Mouse (Mus musculus) thymus, adult 2 months (tissue): ENCODE results near the gene Rorb. TPM values are rescaled to one million over a fixed set of nuclear protein-coding genes. Genes with fewer than 3 reads are reported as not detected.

Experiments
- DNase-seq: peaks from one replicate; pipeline ENCODE4 v3.0.0; 2021
- H3K27ac ChIP-seq: fragments of 200-500 bp; 2 replicates; pipeline ENCODE4 v1.5.1; 2012; ENCODE audit warnings: low read length, control low read depth; ENCODE audit not compliant: control insufficient read depth, insufficient read depth
- H3K27me3 ChIP-seq: fragments of 200-500 bp; 2 replicates; pipeline ENCODE4 v1.6.1; 2012; ENCODE audit warnings: mild to moderate bottlenecking, low read length, moderate library complexity, mixed read lengths; ENCODE audit not compliant: control insufficient read depth, insufficient read depth
- H3K36me3 ChIP-seq: fragments of 200-500 bp; 2 replicates; pipeline ENCODE4 v1.6.1; 2012; ENCODE audit warnings: mild to moderate bottlenecking, low read length, moderate library complexity; ENCODE audit not compliant: control insufficient read depth, insufficient read depth
- H3K4me1 ChIP-seq: fragments of 200-500 bp; replicated peaks from 2 replicates; pipeline ENCODE4 v1.6.1; 2012; ENCODE audit warnings: low read length; ENCODE audit not compliant: control insufficient read depth, insufficient read depth
- H3K4me3 ChIP-seq: fragments of 200-500 bp; 2 replicates; pipeline ENCODE4 v1.5.1; 2012; ENCODE audit warnings: mild to moderate bottlenecking, low read length, control low read depth, moderate library complexity; ENCODE audit not compliant: control insufficient read depth, insufficient read depth
- CTCF ChIP-seq: fragments of 200-500 bp; IDR thresholded peaks from 2 replicates; pipeline ENCODE4 v1.5.1; 2012; ENCODE audit warnings: mild to moderate bottlenecking, control low read depth, low read length, moderate library complexity, borderline replicate concordance; ENCODE audit not compliant: control insufficient read depth, poor library complexity, insufficient read depth; ENCODE audit errors: extremely low read depth
- POLR2A ChIP-seq: fragments of 200-500 bp; IDR thresholded peaks from 2 replicates; pipeline ENCODE4 v1.6.1; 2012; ENCODE audit warnings: mild to moderate bottlenecking, low read length, control low read depth, moderate library complexity; ENCODE audit not compliant: control insufficient read depth, poor library complexity, insufficient read depth; ENCODE audit errors: extremely low read depth
- WGBS: fragments of 180-500 bp; shearing (Covaris S2); methylation state at CpG from one replicate; pipeline ENCODE4 v1.1.7; 2018; 5-methylcytosine and 5-hydroxymethylcytosine counted together
- polyA plus RNA-seq: library from polyadenylated mRNA; depleted of rRNA; stranded (reverse); fragments of >200 nt; gene quantifications from 2 replicates; pipeline ENCODE4 v1.2.3, GENCODE M21; 2012

Rorb gene
- polyA plus RNA-seq, 1 experiment, result 0.04 TPM

DNA sequence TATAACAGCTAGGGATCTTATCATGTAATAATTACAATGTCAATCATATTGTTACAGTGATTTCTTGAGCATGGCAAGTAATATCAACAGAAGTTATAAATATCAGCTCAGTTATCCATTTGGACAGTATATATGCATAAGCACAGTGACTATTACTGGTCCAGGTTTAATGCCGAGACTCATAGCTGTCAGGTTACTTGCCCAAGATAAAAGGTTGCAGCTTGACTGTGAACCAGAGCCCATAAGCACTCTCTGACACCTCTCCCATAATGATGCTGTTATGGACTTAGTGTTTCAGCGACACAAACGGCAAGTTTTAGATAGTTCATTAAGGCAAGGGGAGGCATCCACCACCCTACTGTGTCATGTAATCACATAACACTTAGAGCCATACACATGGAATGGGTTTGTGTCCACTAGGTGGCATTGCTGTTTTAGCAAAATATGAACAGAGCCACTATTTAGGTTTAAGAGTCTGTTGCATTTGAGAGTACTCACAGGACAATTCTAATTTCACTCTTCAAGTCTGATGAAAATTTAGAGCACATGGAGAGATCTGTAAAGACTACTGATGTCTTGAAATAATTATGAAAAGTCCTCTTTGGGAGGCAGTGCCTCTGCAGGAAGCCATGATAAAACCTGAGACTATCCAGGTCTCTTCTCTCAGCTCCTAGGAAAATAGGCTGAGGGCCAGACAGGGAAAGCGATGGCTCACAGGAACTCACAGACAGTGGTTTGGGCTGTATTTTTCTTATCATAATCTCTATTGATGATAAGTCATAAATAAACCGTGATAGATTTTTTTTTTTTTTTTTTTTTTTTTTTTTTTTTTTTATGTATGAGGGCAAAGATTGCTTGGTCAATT is 136.0 kb downstream of the Rorb start:
- no peak overlapping the region for H3K4me3 ChIP-seq
- no peaks in the 10 kb centered on the region for H3K4me1 ChIP-seq
- 66% methylated on average over 5 of the region's 5 CpGs for WGBS
- H3K36me3 ChIP-seq, result no peaks in the 10 kb centered on the region
- H3K27me3 ChIP-seq, result no peaks in the 10 kb centered on the region
- DNase-seq, result no peak
- H3K27ac ChIP-seq, result no peak overlapping the region
- no peak for TF ChIP-seq CTCF
- no peak for TF ChIP-seq POLR2A

DNA sequence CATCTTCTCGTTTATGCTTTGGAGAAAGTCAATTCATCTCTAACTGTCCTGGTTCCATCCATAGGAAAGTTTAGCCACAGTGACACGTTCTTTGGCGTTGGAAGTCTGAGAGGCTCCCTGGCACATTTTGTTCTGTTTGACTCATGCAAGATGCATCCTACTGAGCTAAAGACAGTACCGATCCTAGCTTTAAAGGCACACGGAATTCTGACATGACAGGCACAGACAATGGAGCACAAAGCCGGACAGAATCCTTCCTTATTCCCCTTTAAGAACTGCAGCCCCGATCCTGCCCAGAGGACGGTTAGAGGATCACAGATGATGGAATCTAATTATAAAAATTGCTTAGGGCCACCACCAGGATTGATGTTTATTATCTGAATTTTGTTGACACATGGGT is 141.6 kb downstream of the Rorb start:
- 90% methylated on average over 8 of the region's 8 CpGs for WGBS
- DNase-seq, result no peak

DNA sequence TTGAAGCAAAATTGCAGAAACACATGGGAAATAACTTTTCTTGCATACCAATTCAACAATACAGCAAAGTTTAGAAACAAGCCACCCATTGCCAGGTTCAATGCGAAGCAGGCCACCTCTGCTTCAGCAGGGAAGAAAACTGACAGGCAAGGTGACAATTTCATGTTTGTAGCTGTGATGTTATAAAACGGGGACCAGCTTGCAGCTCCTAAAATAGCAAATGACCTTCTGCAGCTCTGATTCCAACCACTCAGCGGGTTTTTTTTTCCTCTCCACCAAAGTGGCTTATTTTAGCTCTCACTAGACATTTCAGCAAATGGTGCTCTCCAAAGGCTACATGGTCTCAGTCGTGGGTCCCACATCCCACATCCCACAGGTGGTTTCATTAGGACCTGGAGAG is 143.7 kb downstream of the Rorb start:
- Histone ChIP-seq H3K4me1 (no peaks in the 10 kb centered on the region), H3K27ac (no peak overlapping the region), H3K27me3 (no peaks in the 10 kb centered on the region), H3K4me3 (no peak overlapping the region), H3K36me3 (no peaks in the 10 kb centered on the region)
- TF ChIP-seq CTCF (no peak), POLR2A (no peak)
- WGBS, result 72% methylated on average over 4 of the region's 4 CpGs
- DNase-seq, result no peak

More for the DNA sequence above, 141.6 kb downstream of the Rorb start:
- TF ChIP-seq POLR2A, result no peak
- no peak for TF ChIP-seq CTCF
- Histone ChIP-seq H3K36me3 (no peaks in the 10 kb centered on the region), H3K27ac (no peak overlapping the region), H3K4me3 (no peak overlapping the region), H3K4me1 (no peaks in the 10 kb centered on the region), H3K27me3 (no peaks in the 10 kb centered on the region)

DNA sequence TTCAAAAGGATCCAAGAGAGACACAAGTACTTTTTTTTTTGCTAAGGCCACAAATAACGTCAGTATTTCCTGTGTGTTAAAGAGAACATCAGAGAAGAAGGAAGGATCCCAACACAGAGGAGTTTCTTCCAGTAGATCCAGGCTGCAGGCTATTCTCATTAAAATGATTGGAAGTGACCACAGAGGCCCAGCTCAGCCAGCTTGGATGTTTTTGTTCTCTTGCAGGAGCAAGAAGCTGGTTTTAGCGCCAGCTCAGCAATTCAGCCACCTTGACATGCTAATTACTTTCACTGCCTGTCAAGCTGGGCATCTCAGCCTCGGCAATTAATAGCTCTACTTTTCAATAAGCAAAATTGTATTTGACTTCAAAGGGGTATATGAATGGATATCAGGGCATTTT is 151.1 kb downstream of the Rorb start:
- H3K27me3 ChIP-seq, result no peaks in the 10 kb centered on the region
- no peak overlapping the region for H3K4me3 ChIP-seq
- no peak for TF ChIP-seq CTCF
- TF ChIP-seq POLR2A, result no peak
- H3K27ac ChIP-seq, result no peak overlapping the region
- no peaks in the 10 kb centered on the region for H3K36me3 ChIP-seq
- no peak for DNase-seq
- no peaks in the 10 kb centered on the region for H3K4me1 ChIP-seq
- WGBS, result 32% methylated on average over 3 of the region's 3 CpGs

DNA sequence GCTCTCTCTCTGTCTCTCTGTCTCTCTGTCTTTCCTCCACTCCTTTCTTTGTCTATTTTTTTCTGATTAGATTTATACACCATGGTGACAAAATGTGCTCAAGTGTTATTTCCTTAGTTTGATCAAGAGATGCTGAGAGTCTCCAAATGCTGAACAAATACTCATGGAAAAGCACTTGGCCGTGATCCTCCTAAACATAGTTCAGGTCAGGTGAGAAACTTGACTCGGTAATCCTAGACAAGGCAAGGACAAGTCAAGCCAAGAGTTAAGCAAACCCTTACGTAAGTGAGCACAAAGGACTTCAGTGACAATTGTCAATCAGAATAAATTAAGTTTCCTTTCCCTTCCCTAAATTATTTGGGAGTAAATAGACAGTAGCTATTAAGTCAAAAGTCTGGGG is 158.2 kb downstream of the Rorb start:
- H3K4me1 ChIP-seq, result no peaks in the 10 kb centered on the region
- no peaks in the 10 kb centered on the region for H3K36me3 ChIP-seq
- no peak for DNase-seq
- no peak overlapping the region for H3K27ac ChIP-seq
- TF ChIP-seq CTCF (no peak), POLR2A (no peak)
- 93% methylated on average over 3 of the region's 3 CpGs for WGBS
- no peak overlapping the region for H3K4me3 ChIP-seq
- H3K27me3 ChIP-seq, result no peaks in the 10 kb centered on the region

DNA sequence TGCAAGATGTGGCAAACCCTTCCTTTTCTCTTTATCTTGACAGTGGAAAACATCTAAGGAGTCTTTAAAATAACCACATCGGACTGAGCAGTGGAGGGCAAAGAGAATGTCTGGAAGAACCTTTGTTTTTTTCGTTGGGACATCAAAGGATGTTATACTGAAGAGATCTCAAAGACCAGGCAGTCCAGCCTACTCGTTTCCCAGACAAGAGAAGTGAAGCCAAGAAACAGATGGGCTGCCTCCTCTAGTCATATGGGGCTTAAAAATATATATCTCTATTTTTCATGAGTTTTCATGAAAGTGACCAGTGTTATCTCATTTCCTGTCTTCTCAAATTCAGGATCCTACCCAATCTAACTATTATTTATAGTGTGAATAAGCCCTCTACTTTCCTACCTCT is 163.8 kb downstream of the Rorb start:
- no peak for TF ChIP-seq POLR2A
- no peak for DNase-seq
- WGBS, result 62% methylated on average over 3 of the region's 3 CpGs

More for the DNA sequence above, 163.8 kb downstream of the Rorb start:
- Histone ChIP-seq H3K27ac (no peak overlapping the region), H3K27me3 (no peaks in the 10 kb centered on the region), H3K4me1 (no peaks in the 10 kb centered on the region), H3K36me3 (no peaks in the 10 kb centered on the region), H3K4me3 (no peak overlapping the region)
